Mouse (Mus musculus) hindbrain, embryonic 16.5 days (tissue): ENCODE data around the gene Ubiad1. TPM values are rescaled to one million over a fixed set of nuclear protein-coding genes. Genes with fewer than 3 reads are reported as not detected.

Source experiments
- ATAC-seq: fragments of 200-750 bp; cut with Nextera tagmentation; 2 replicates; pipeline ENCODE4 v1.8.0; 2017; ENCODE audit warnings: moderate TSS enrichment, moderate library complexity
- H3K27ac ChIP-seq: fragments of 300-500 bp; sonication (generic); 2 replicates; pipeline ENCODE4 v1.5.1; 2014; ENCODE audit warnings: low read depth, mild to moderate bottlenecking, control low read depth, low read length, moderate library complexity
- H3K27me3 ChIP-seq: fragments of 300-500 bp; sonication (generic); replicated peaks from 2 replicates; pipeline ENCODE4 v1.6.1; 2014; ENCODE audit warnings: low read length; ENCODE audit not compliant: control insufficient read depth, insufficient read depth
- H3K36me3 ChIP-seq: fragments of 300-500 bp; sonication (generic); 2 replicates; pipeline ENCODE4 v1.6.1; 2014; ENCODE audit warnings: mild to moderate bottlenecking, low read length, moderate library complexity, mixed read lengths; ENCODE audit not compliant: control insufficient read depth, insufficient read depth
- H3K4me1 ChIP-seq: fragments of 300-500 bp; sonication (generic); 2 replicates; pipeline ENCODE4 v1.6.1; 2014; ENCODE audit warnings: low read depth, low read length; ENCODE audit not compliant: control insufficient read depth, insufficient read depth
- H3K4me2 ChIP-seq: fragments of 300-500 bp; sonication (generic); 2 replicates; pipeline ENCODE4 v1.6.1; 2014; ENCODE audit warnings: mild to moderate bottlenecking, low read length, control low read depth, moderate library complexity
- H3K4me3 ChIP-seq: fragments of 300-500 bp; sonication (generic); 2 replicates; pipeline ENCODE4 v1.5.1; 2014; ENCODE audit warnings: mild to moderate bottlenecking, low read length, control low read depth, moderate library complexity
- H3K9ac ChIP-seq: fragments of 300-500 bp; sonication (generic); 2 replicates; pipeline ENCODE4 v1.6.1; 2014; ENCODE audit warnings: low read depth, mild to moderate bottlenecking, control low read depth, low read length, moderate library complexity
- H3K9me3 ChIP-seq: fragments of 300-500 bp; sonication (generic); 2 replicates; pipeline ENCODE4 v1.6.1; 2014; ENCODE audit warnings: mild to moderate bottlenecking, low read length, moderate library complexity; ENCODE audit not compliant: control insufficient read depth
- WGBS: fragments of 180-500 bp; shearing (Covaris S2); extraction: QIAGEN DNeasy Blood & Tissue Kit; methylation state at CpG from one replicate; pipeline ENCODE4 v1.1.7; 2014; 5-methylcytosine and 5-hydroxymethylcytosine counted together
- polyA plus RNA-seq: library from polyadenylated mRNA; unstranded; fragments of >200 nt; fragmentation: Nextera tagmentation; extraction: Ambion mirVana; gene quantifications from 2 replicates; pipeline ENCODE4 v1.2.1, GENCODE M21; 2015

Gene Ubiad1
- polyA plus RNA-seq, 1 experiment from 2014 or later: 19.6 TPM

DNA sequence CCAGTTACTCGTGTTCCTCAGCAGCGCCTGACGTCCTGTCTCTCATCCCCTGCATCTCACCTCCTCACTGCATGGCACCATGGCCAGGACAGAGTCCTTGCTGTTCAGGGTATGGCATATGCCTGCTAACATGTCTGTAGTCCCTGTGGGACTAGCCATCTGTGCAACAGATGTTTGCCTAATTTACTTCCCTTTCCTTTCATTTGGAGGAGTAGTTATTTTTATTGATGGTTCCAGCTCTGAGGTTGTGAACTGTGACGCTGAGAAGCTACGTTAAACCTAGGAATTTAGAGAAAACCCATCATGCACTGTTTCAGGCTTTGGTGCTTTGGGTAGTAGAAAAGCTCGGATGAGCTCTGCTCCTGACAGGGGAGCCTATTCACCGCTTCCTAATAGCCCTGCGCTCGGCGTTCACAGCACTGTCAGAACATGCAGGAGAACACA is 26.8 kb upstream of the Ubiad1 start:
- Histone ChIP-seq H3K27me3 (no peaks in the 10 kb centered on the region), H3K4me1 (no peaks in the 10 kb centered on the region), H3K36me3 (peaks cover 65% of the 10 kb centered on the region), H3K4me2 (no peak overlapping the region), H3K27ac (no peak overlapping the region), H3K9ac (no peak overlapping the region), H3K9me3 (no peaks in the 10 kb centered on the region), H3K4me3 (no peak overlapping the region)
- WGBS: 64% methylated on average over 10 of the region's 10 CpGs
- ATAC-seq: no peak

DNA sequence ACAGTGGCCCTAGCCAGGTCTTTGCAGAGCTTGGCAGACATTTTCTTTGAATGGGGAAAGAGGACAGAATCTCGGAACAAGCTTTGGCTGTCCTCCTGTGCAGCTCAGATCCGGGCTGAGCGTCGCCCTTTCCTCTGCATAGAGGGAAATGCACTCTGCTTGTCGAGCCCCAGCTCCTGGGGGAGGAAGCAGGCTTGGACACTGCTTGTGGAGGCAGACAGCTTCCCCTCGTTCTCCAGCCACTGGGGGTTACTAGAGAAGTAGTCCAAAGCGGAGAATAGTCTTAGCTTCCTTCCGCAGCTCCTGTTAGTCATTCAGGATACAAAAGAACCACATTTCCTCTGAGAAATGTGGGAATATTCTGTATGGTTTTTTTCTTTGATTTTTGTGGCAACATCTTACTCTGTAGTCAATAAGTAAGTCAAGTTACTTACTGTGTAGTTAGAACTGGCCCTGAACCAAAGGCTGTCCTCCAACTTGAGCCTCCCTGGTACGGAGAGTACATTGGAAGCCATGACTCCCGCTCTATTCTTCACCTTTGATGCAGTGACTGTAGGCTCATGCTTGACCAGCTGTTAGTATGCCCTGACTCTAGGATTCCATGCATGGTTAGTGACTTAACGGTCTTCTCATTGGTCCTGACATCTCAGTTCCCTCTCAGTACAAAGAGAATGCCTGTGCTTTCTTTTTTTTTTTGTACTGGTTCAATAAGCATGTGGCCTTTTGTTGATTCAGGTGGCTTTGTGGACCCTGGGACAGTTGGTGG is 25.1 kb upstream of the Ubiad1 start:
- 83% methylated on average over 11 of the region's 11 CpGs for WGBS
- Histone ChIP-seq H3K27me3 (no peaks in the 10 kb centered on the region), H3K9me3 (no peaks in the 10 kb centered on the region), H3K4me1 (no peaks in the 10 kb centered on the region), H3K4me3 (no peak overlapping the region), H3K4me2 (no peak overlapping the region), H3K9ac (no peak overlapping the region), H3K27ac (no peak overlapping the region), H3K36me3 (peaks cover 79% of the 10 kb centered on the region)
- ATAC-seq: no peak

DNA sequence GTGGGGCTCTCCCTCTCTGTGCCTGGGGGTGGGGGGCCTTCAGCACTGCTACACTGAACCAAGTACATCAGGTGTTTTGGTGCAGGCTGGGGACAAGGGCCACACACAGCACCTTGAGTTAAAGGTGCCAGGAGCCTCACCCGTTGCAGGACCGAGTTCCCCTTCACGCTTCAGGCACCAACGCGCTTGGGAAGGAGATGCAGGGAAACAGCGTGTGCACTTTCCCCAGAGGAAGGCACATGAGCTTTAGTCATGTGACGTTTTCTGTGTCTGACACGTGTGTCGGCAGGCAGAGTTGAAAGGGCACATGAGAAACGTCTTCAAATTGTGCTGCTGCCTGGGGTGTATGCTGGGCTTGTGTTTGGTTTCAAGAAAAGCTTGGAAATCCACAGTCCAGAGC is 23.8 kb upstream of the Ubiad1 start:
- no peak for ATAC-seq
- Histone ChIP-seq H3K9ac (no peak overlapping the region), H3K4me1 (no peaks in the 10 kb centered on the region), H3K27me3 (no peaks in the 10 kb centered on the region), H3K9me3 (no peaks in the 10 kb centered on the region), H3K4me3 (no peak overlapping the region), H3K36me3 (peaks cover 88% of the 10 kb centered on the region), H3K27ac (no peak overlapping the region), H3K4me2 (no peak overlapping the region)
- WGBS: 93% methylated on average over 10 of the region's 10 CpGs

DNA sequence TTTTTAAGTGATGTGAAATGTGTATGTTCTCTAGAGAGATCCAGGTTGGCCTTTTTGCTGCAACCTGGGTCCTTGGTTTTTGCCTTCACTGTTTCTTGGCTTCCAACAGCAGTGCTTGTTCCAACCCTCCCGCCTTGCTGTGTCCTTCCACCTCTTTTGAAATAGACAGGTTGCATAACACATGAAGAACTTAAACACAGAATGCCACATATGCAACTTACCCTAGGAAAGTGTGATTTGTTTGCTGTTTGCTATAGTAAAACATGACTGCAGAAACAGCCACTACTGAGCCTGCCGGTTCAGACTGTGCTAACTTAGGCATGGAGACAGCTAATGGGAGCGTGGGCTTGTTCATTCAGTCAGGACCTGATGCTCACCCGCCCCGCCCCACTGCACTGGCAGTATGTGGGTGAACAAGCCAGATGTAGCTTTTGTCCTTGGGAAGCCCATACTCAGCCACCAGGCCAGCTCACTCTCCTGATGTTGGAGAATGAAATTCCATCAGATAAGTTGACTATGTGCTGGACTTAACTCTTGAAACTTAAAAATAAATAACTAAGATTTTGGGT is 22.0 kb upstream of the Ubiad1 start:
- no peak overlapping the region for H3K27ac ChIP-seq
- 90% methylated on average over 5 of the region's 5 CpGs for WGBS
- no peaks in the 10 kb centered on the region for H3K9me3 ChIP-seq
- no peak overlapping the region for H3K9ac ChIP-seq
- H3K4me3 ChIP-seq: no peak overlapping the region
- H3K27me3 ChIP-seq: no peaks in the 10 kb centered on the region
- peaks cover 77% of the 10 kb centered on the region for H3K36me3 ChIP-seq
- no peak for ATAC-seq
- no peaks in the 10 kb centered on the region for H3K4me1 ChIP-seq
- no peak overlapping the region for H3K4me2 ChIP-seq

DNA sequence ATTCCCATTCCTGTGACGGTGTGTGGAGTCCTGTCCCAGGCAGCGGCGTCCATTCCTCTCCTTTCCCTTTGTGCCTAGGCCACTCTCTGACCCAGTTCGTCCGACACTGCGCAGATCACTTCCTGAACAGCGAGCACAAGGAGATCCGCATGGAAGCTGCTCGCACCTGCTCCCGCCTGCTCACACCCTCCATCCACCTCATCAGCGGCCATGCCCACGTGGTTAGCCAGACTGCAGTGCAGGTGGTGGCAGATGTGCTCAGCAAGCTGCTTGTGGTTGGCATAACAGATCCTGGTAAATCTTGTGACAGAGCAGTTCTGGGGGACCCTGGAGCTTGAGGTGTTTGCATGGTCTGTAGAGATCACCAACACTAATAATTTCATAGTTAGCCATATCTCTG is 20.3 kb upstream of the Ubiad1 start:
- 94% methylated on average over 12 of the region's 12 CpGs for WGBS
- Histone ChIP-seq H3K36me3 (peaks cover 66% of the 10 kb centered on the region), H3K4me2 (no peak overlapping the region), H3K4me1 (no peaks in the 10 kb centered on the region), H3K9me3 (no peaks in the 10 kb centered on the region), H3K9ac (no peak overlapping the region), H3K27ac (no peak overlapping the region), H3K27me3 (no peaks in the 10 kb centered on the region), H3K4me3 (no peak overlapping the region)
- ATAC-seq: no peak

DNA sequence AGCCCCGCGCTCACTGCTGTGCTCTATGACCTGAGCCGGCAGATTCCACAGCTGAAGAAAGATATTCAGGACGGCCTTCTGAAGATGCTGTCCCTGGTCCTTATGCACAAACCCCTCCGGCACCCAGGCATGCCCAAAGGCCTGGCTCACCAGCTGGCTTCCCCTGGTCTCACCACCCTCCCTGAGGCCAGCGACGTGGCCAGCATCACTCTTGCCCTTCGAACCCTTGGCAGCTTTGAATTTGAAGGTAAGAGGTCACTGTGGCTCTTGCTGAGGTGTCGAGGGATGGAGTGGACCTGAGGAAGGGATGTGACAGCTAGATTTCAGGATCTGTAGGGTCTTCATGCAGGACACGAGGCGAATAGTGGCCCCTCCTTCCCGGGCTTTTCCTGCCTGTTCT is 19.7 kb upstream of the Ubiad1 start:
- no peak overlapping the region for H3K4me2 ChIP-seq
- H3K4me1 ChIP-seq: no peaks in the 10 kb centered on the region
- peaks cover 64% of the 10 kb centered on the region for H3K36me3 ChIP-seq
- no peak for ATAC-seq
- H3K4me3 ChIP-seq: no peak overlapping the region
- H3K27me3 ChIP-seq: no peaks in the 10 kb centered on the region
- no peak overlapping the region for H3K9ac ChIP-seq
- H3K9me3 ChIP-seq: no peaks in the 10 kb centered on the region
- 92% methylated on average over 12 of the region's 12 CpGs for WGBS
- H3K27ac ChIP-seq: no peak overlapping the region

DNA sequence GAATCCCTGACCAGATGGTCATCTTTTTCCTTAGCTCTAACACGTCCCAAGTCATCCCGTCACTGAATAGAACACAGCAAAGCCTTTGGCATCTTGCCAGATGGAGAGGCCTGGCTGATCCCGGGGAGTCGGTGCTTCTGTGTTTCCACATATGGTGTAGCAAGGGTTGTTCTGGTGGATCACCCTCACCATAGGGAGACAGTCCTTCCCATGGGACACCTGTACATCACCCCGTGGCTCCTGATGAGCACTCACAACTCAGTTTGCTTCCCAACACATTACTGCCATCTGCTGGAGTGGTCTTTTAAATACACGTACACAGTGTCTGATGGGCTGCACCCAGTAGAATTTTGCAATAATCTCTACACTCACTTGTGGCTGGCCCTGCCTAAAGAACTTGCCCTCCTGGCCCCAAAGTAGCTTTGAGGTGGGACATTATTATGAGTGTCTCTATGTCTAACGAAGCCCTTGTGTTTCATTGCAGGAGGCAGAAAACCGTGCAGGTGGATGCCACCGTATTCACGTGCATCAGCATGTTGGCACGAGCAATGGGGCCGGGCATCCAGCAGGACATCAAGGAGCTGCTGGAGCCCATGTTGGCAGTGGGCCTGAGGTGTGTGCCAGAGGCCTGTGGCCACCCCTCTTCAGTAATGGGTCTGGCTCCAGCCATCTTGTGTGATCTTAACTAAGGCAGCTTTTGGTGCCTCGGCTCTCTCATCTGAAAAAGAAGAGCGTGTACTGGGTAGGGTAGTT is 18.8 kb upstream of the Ubiad1 start:
- Histone ChIP-seq H3K4me2 (no peak overlapping the region), H3K9me3 (no peaks in the 10 kb centered on the region), H3K27me3 (no peaks in the 10 kb centered on the region), H3K4me3 (no peak overlapping the region), H3K27ac (no peak overlapping the region), H3K4me1 (no peaks in the 10 kb centered on the region), H3K9ac (no peak overlapping the region), H3K36me3 (peaks cover 65% of the 10 kb centered on the region)
- ATAC-seq: peak; percentile 21; the same call in 1 of the 2 replicates
- 63% methylated on average over 14 of the region's 14 CpGs for WGBS

DNA sequence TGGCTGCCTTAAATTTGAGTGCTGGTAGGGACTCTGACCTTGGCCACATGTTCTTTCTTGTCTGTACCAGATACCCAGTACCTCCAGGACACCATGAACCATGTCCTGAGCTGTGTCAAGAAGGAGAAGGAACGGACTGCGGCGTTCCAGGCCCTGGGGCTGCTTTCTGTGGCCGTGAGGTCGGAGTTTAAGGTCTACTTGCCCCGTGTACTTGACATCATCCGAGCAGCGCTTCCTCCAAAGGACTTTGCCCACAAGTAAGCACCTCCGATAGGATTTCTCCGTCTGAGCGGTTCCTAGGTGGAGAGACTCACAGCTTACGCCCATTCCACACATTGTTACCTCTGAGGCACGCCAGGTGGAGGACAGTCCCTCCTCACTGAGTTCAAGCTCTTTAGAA is 18.1 kb upstream of the Ubiad1 start:
- Histone ChIP-seq H3K9me3 (no peaks in the 10 kb centered on the region), H3K27me3 (no peaks in the 10 kb centered on the region), H3K27ac (no peak overlapping the region), H3K4me1 (no peaks in the 10 kb centered on the region), H3K9ac (no peak overlapping the region), H3K4me2 (no peak overlapping the region), H3K4me3 (no peak overlapping the region), H3K36me3 (peaks cover 64% of the 10 kb centered on the region)
- 95% methylated on average over 13 of the region's 13 CpGs for WGBS
- no peak for ATAC-seq

- no peak overlapping the region for H3K4me3 ChIP-seq
- H3K9me3 ChIP-seq: no peaks in the 10 kb centered on the region
- H3K9ac ChIP-seq: no peak overlapping the region
- no peak for ATAC-seq
- no peaks in the 10 kb centered on the region for H3K27me3 ChIP-seq
- H3K4me1 ChIP-seq: no peaks in the 10 kb centered on the region
- H3K36me3 ChIP-seq: peaks cover 66% of the 10 kb centered on the region
- H3K27ac ChIP-seq: no peak overlapping the region
- WGBS: 82% methylated on average over 4 of the region's 4 CpGs
- H3K4me2 ChIP-seq: no peak overlapping the region
These were observed 17.2 kb upstream of the Ubiad1 start for GRCm38 (mm10) chr4:148461772-148462171.
